Mouse (Mus musculus) lung, postnatal 36 days (tissue): ENCODE data around the gene Hist1h3d.
"Not testable (repeated sequence)": the region's sequence is repeated elsewhere in the genome, so short reads cannot be mapped to it uniquely, and the experiment has no call there.

Experiments used
- DNase-seq: peaks from one replicate; pipeline ENCODE4 v3.0.0; 2022; ENCODE audit warnings: mixed read lengths

Hist1h3d gene

GRCm38 (mm10) chr13:23570261-23571021 is 5.1 kb upstream of the Hist1h3d start:
- DNase-seq: not testable (repeated sequence)

- peak; percentile 85 for DNase-seq
Observed at GRCm38 (mm10) chr13:23571022-23571503, 4.5 kb upstream of the Hist1h3d start, which contains the start of the genes Hist1h2ae and Hist1h2bg. Gene Hist1h2ae (minus strand): TSS chr13:23571220. Gene Hist1h2bg (plus strand): TSS chr13:23571396.

GRCm38 (mm10) chr13:23571504-23572217 is 3.9 kb upstream of the Hist1h3d start:
- DNase-seq: not testable (repeated sequence)

- no peak for DNase-seq
Observed at GRCm38 (mm10) chr13:23572218-23573033, 3.1 kb upstream of the Hist1h3d start.

GRCm38 (mm10) chr13:23573034-23573897 is 2.3 kb upstream of the Hist1h3d start:
- DNase-seq: not testable (repeated sequence)

- peak; percentile 96 for DNase-seq
Observed at GRCm38 (mm10) chr13:23573898-23574524, 1.6 kb upstream of the Hist1h3d start, which contains the start of the genes Hist1h2bf and Hist1h2ad. Gene Hist1h2bf (minus strand): TSS chr13:23574196. Gene Hist1h2ad (plus strand): TSS chr13:23574381.

GRCm38 (mm10) chr13:23574546-23575170 is 905 bp upstream of the Hist1h3d start:
- not testable (repeated sequence) for DNase-seq

GRCm38 (mm10) chr13:23575864-23576313 is 326 bp downstream of the Hist1h3d start:
- DNase-seq: not testable (repeated sequence)

GRCm38 (mm10) chr13:23576351-23576881 is 853 bp downstream of the Hist1h3d start:
- no peak for DNase-seq

- no peak for DNase-seq
Observed at GRCm38 (mm10) chr13:23576906-23577639, 1.5 kb downstream of the Hist1h3d start.

- DNase-seq: no peak
Observed at GRCm38 (mm10) chr13:23577835-23578234, 2.3 kb downstream of the Hist1h3d start.

- peak; percentile 100 for DNase-seq
Observed at GRCm38 (mm10) chr13:23581408-23582218, 6.0 kb downstream of the Hist1h3d start, which contains the start of gene Hist1h4d. Gene Hist1h4d (plus strand): TSS chr13:23581598.

- no peak for DNase-seq
Observed at GRCm38 (mm10) chr13:23582219-23583056, 6.9 kb downstream of the Hist1h3d start.

- no peak for DNase-seq
Observed at GRCm38 (mm10) chr13:23583387-23584068, 8.0 kb downstream of the Hist1h3d start.

- no peak for DNase-seq
Observed at GRCm38 (mm10) chr13:23584331-23584730, 8.8 kb downstream of the Hist1h3d start.

GRCm38 (mm10) chr13:23585029-23585441 is 9.5 kb downstream of the Hist1h3d start:
- peak; percentile 89 for DNase-seq
